Mouse (Mus musculus) left cerebral cortex, postnatal 4 days (tissue): ENCODE measurements at regions not wholly inside any gene's neighbourhood (a gene's known extent, or its start where the extent isn't known, plus 50 kb on each side); places are given as distances from the start of the nearest gene placed in this dataset.

Experiments
- DNase-seq: peaks from one replicate; pipeline ENCODE4 v3.0.0-alpha.2; 2022
- intact Hi-C: fragments of 180-260 bp; cut with DNase I; formaldehyde crosslinking; loops from one replicate; pipeline ENCODE4 v1.15.1; 2025

DNA sequence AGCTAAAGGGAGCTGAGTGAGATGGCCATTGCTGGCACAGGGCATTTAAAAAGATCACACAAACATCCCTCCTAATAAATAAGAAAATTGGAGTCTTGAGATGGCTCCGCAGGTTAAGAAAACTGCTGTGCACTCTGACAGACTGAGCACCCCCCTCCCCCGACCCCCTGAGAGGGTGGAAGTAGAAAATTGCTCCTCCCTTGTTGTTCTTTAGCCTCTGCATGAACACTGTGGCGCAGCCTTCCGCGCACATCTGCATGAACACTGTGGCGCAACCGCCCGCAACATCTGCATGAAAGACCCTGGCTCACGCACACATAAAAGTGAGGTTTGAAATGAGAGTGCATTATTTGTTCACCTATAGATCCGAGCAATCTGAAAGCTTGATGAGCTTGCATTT lies 50.2 kb upstream of the Itsn2 start:
- no peak for DNase-seq
- intact Hi-C loops = loop anchor here (10.0 kb wide), 1 partner anchor 437 kb away; no protein-coding TSS in a partner anchor

DNA sequence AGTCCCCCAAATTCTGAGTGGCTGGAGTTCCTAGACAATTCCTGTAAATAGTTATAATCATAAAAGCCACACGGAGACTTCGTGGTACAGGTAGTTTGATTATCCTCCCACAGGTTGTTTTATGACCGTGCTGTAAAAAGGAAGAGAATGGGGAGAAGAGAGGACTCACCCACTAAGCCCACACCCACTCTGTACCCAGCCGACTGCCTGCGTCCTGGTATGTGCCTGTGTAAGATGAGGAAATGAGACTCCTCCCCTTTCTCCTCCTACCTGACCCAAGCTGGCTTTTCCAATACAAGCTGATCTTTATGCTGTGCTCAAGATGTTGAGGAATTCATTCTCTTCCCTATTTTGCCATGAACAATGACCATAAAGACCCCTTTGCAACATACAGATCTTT lies 57.3 kb upstream of the Ncoa1 start:
- no peak for DNase-seq
- intact Hi-C loops = no loop called here

DNA sequence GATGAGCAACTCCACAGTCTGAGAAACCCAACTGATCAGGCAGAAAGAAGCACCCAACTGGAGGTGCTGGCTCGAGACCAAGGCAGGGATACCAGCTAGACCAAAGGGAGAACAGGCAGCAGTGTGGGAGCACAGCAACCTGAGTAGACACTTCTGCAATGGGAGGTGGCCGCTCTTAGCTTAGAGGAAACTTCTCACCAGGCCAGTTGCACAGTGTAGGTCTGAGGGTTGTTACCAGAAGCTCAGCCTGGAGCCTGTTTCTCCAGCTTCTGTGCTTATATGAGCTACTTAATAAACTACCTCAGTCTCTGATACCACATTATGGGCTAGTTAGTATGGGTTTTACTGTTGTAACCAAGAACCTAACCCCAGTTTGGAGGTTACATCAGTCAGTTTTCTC lies 56.7 kb upstream of the Ncoa1 start:
- DNase-seq = no peak
- intact Hi-C loops = no loop called here

DNA sequence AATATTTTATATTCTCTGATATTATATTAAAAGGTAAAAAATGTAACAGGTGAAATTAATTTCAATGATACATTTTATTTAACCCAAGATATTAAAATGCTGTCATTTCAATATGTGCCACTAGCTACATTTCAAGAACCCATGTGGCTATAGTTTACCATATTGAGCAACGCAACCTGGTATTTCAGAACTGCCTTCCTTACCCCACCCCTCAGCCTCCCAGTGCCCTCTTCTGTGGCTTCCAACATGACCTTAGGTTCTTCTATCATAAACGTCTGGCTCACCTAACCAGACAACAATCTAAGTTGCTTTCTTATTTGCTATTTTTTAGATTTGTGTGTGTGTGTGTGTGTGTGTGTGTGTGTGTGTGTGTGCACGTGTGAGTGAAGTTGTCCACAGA lies 55.7 kb upstream of the Ncoa1 start:
- intact Hi-C loops = no loop called here
- DNase-seq = no peak

DNA sequence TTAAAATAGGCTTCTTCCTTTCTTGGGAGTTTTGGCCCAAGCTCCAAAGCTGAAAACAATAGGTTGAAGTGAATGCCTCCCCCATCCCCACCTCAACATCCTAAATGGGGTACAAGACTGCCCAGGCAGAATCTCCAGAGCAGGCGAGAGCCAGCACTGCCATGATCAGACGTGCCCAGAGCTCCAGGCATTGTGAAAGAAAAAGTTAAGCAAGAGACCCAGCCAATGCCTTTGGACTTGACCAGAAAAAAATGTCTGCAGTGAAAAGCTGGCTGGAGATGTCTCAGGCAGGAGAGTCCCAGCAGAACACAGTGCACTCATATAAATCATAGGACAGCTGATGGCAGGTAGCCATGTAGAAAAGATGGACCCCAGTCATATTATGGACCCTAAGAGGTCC lies 50.0 kb upstream of the Ncoa1 start:
- DNase-seq = no peak
- intact Hi-C loops = no loop called here
